Mouse (Mus musculus): ENCODE measurements at regions not wholly inside any gene's neighbourhood (a gene's known extent, or its start where the extent isn't known, plus 50 kb on each side); places are given as distances from the start of the nearest gene placed in this dataset.

DNA sequence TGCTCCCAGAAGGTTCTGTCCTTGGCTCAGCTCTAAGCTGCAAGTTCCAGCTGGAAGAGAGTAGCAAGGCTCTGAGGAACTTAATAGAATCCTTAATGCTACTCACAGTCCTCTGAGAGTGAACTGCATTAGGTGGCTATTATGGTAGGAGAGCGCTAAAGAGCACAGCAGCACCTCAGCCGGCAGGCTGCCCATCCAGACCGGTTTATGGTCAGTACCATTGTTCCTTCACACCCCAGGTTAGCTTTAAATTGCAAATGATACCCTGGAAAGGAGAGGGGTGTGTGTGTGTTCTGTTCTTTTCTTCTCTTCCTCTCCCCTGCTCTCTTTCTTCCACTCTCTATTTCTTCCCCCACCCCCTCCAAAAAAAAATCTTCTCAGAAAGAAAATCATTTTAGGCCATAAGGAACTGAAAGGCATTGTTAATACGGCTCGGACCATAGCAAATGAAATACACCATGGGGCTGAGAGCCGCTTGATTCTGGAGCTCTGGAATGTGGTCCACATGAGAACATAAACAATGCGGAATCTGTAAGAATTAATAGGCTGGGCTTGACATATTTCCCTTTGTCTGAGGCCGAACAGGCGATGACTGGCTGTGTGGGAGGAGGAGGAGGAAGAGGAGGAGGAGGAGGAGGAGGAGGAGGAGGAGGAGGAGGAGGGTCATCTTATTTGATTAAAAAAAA is 263.8 kb upstream of the Irx3 start:
- H3K27ac ChIP-seq (ENCODE audit: insufficient read depth, low read depth, low read length): no peak overlapping the region
- DNase-seq: no peak
- TF ChIP-seq POLR2A (IDR thresholded peaks at IDR 0.05; ENCODE audit: low read depth, low read length): no peak
- no peak for TF ChIP-seq CTCF (conservative IDR thresholded peaks at IDR 0.05; ENCODE audit: insufficient read depth, insufficient read length, low read depth, low read length)
- no peaks in the 10 kb centered on the region for H3K4me1 ChIP-seq (ENCODE audit: control insufficient read depth, insufficient read depth, low read length)
- H3K4me3 ChIP-seq (ENCODE audit: insufficient read depth, low read depth, low read length): no peak overlapping the region
- H3K27me3 ChIP-seq (replicated peaks; ENCODE audit: control insufficient read depth, insufficient read depth, low read length): no peaks in the 10 kb centered on the region
- H3K36me3 ChIP-seq (ENCODE audit: control insufficient read depth, insufficient read depth, low read length): no peaks in the 10 kb centered on the region
- 39% methylated on average over 9 of the region's 9 CpGs for WGBS

DNA sequence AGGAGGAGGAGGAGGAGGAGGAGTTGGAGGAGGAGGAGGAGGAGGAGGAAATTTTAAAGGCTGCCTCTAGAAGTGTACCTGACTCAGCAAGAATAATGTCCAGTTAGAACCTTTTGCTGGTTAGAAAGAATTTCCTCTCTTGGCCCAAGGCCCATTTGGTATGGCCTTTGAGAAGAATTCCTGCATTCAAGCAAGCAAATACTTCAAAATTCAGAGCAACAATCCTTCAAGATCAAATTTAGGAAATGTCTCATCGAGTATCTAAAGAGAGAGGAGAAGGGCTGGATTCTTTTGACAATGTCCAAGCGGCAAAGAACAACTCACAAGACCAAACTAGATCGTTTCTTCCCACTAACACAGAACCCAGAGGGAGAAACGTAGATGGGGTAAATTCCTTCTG is 263.1 kb upstream of the Irx3 start:
- DNase-seq: peak; percentile 26
- no peaks in the 10 kb centered on the region for H3K4me1 ChIP-seq (ENCODE audit: control insufficient read depth, insufficient read depth, low read length)
- H3K27ac ChIP-seq (ENCODE audit: insufficient read depth, low read depth, low read length): no peak overlapping the region
- H3K27me3 ChIP-seq (replicated peaks; ENCODE audit: control insufficient read depth, insufficient read depth, low read length): no peaks in the 10 kb centered on the region
- no peak overlapping the region for H3K4me3 ChIP-seq (ENCODE audit: insufficient read depth, low read depth, low read length)
- no peaks in the 10 kb centered on the region for H3K36me3 ChIP-seq (ENCODE audit: control insufficient read depth, insufficient read depth, low read length)
- 29% methylated on average over 4 of the region's 4 CpGs for WGBS
- TF ChIP-seq POLR2A (IDR thresholded peaks at IDR 0.05; ENCODE audit: low read depth, low read length) (no peak), CTCF (conservative IDR thresholded peaks at IDR 0.05; ENCODE audit: insufficient read depth, insufficient read length, low read depth, low read length) (no peak)

DNA sequence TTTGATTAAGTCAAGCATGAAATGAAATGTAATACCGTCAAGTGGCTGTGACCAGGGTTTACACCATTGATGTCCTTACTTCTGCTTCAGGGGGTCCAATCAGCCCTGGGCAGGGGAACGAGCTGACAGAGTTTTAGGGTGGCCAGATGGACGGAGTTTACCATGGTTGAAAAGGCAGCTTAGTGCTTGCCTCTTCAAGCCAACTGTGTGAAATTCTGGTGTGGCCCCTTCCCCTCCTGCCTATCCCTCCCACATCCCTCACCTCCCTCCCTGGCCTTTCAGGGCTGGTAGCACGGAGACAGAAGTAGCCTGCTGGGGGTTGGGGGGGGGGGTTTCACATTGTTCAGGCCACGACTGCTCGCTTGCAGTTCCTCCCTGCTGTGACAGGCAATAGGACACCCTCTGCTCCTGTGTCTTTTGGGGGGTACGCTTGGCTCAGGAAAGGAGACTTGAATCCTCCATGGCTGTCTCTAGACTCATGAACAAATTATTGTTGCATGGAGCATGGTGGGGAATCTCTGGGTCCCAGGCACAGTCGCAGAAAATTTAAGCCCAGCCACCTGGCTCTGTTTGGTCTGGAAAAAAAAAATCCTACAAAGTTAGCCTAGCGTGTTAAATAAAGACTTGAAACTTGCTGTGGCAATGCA is 262.4 kb upstream of the Irx3 start:
- no peak for TF ChIP-seq CTCF (conservative IDR thresholded peaks at IDR 0.05; ENCODE audit: insufficient read depth, insufficient read length, low read depth, low read length)
- TF ChIP-seq POLR2A (IDR thresholded peaks at IDR 0.05; ENCODE audit: low read depth, low read length): no peak
- 31% methylated on average over 9 of the region's 9 CpGs for WGBS
- Histone ChIP-seq H3K4me1 (ENCODE audit: control insufficient read depth, insufficient read depth, low read length) (no peaks in the 10 kb centered on the region), H3K27me3 (replicated peaks; ENCODE audit: control insufficient read depth, insufficient read depth, low read length) (no peaks in the 10 kb centered on the region), H3K27ac (ENCODE audit: insufficient read depth, low read depth, low read length) (no peak overlapping the region), H3K36me3 (ENCODE audit: control insufficient read depth, insufficient read depth, low read length) (no peaks in the 10 kb centered on the region), H3K4me3 (ENCODE audit: insufficient read depth, low read depth, low read length) (no peak overlapping the region)
- DNase-seq: no peak

DNA sequence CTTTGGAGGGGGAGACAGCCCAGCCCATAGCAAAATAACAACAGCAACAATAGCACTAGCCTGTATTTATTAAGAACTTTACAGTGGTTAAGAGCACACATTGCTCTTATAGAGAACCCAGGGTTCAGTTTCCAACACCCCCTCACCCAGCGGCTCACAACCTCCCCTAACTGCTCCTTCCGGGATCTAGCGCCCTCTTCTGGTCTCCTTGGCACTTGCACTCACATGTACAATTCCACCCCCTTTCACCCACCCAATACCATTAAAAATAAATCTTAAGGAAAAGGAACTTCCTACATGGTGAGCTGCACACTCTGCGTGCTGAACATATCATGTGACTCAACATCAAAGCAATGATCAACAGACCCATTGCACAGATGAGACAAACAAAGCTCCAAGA is 261.5 kb upstream of the Irx3 start:
- no peak for DNase-seq
- H3K27me3 ChIP-seq (replicated peaks; ENCODE audit: control insufficient read depth, insufficient read depth, low read length): no peaks in the 10 kb centered on the region
- no peaks in the 10 kb centered on the region for H3K36me3 ChIP-seq (ENCODE audit: control insufficient read depth, insufficient read depth, low read length)
- peak; percentile 23; the same call in 1 of the 2 replicates for TF ChIP-seq CTCF (conservative IDR thresholded peaks at IDR 0.05; ENCODE audit: insufficient read depth, insufficient read length, low read depth, low read length)
- no peak for TF ChIP-seq POLR2A (IDR thresholded peaks at IDR 0.05; ENCODE audit: low read depth, low read length)
- no peak overlapping the region for H3K4me3 ChIP-seq (ENCODE audit: insufficient read depth, low read depth, low read length)
- no peak overlapping the region for H3K27ac ChIP-seq (ENCODE audit: insufficient read depth, low read depth, low read length)
- H3K4me1 ChIP-seq (ENCODE audit: control insufficient read depth, insufficient read depth, low read length): no peaks in the 10 kb centered on the region
- 77% methylated on average over 4 of the region's 4 CpGs for WGBS

DNA sequence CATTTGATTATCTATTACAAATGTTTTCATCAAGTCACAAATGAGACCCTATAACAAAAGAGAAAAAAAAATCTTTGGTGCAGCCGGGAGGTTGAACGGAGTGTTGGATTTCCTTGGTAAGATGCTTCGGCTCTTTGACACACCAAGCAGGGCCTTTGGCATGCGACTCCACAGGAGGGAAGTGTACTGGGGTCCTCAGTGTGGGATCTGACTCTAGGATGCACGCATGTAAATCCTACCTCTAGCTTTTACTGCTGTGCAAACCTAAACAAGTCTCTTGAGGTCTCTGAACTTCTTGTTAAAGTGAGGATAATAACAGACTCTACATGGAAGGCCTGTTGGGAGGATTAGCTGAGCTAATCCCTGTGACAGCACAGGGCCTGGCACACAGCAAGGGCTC is 257.6 kb upstream of the Irx3 start:
- Histone ChIP-seq H3K36me3 (ENCODE audit: control insufficient read depth, insufficient read depth, low read length) (no peaks in the 10 kb centered on the region), H3K4me3 (ENCODE audit: insufficient read depth, low read depth, low read length) (no peak overlapping the region), H3K27me3 (replicated peaks; ENCODE audit: control insufficient read depth, insufficient read depth, low read length) (no peaks in the 10 kb centered on the region), H3K27ac (ENCODE audit: insufficient read depth, low read depth, low read length) (no peak overlapping the region), H3K4me1 (ENCODE audit: control insufficient read depth, insufficient read depth, low read length) (no peaks in the 10 kb centered on the region)
- DNase-seq: no peak
- WGBS: 91% methylated on average over 5 of the region's 5 CpGs
- TF ChIP-seq POLR2A (IDR thresholded peaks at IDR 0.05; ENCODE audit: low read depth, low read length) (no peak), CTCF (conservative IDR thresholded peaks at IDR 0.05; ENCODE audit: insufficient read depth, insufficient read length, low read depth, low read length) (no peak)

DNA sequence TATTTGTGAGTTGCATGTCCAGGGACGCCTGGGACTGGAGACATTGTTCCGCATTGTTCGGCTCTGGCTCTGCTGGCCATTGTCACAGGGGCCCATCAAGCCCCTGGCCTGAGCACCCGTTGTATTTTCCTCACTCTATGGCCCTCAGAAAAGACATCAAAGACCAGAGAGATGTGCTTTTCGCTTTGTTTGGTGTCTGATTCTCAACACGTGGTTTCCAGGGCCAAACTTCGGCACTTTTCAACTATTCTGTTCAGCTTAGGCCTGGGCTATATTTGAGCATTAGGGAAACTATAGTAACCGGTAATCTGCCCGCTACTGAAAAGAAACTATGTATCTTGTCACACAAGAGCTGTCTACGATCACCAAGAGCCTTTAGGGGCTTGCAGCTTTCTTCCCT is 257.1 kb upstream of the Irx3 start:
- Histone ChIP-seq H3K36me3 (ENCODE audit: control insufficient read depth, insufficient read depth, low read length) (no peaks in the 10 kb centered on the region), H3K4me1 (ENCODE audit: control insufficient read depth, insufficient read depth, low read length) (no peaks in the 10 kb centered on the region), H3K27ac (ENCODE audit: insufficient read depth, low read depth, low read length) (no peak overlapping the region), H3K27me3 (replicated peaks; ENCODE audit: control insufficient read depth, insufficient read depth, low read length) (no peaks in the 10 kb centered on the region), H3K4me3 (ENCODE audit: insufficient read depth, low read depth, low read length) (no peak overlapping the region)
- no peak for TF ChIP-seq POLR2A (IDR thresholded peaks at IDR 0.05; ENCODE audit: low read depth, low read length)
- no peak for TF ChIP-seq CTCF (conservative IDR thresholded peaks at IDR 0.05; ENCODE audit: insufficient read depth, insufficient read length, low read depth, low read length)
- DNase-seq: no peak
- WGBS: 79% methylated on average over 10 of the region's 10 CpGs

DNA sequence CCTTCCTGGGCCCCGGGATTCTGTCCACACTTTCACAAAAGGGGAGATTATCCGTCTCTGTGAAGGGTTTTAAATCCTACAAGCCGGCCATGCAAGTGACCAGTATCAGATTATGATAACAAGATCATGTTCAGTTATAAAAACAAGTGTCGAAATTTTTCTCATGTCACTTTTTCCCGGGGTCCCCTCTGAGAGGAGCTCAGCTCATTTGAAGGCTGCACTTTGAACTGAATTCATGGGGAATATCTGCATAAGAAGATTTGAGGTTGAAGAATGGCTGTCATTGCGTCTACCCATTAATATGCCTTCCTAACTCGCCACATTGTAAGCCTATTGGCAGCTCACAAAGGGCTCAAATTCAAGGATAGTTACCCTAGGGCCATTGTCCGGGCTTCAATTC is 256.0 kb upstream of the Irx3 start:
- Histone ChIP-seq H3K36me3 (ENCODE audit: control insufficient read depth, insufficient read depth, low read length) (no peaks in the 10 kb centered on the region), H3K4me3 (ENCODE audit: insufficient read depth, low read depth, low read length) (no peak overlapping the region), H3K27ac (ENCODE audit: insufficient read depth, low read depth, low read length) (no peak overlapping the region), H3K4me1 (ENCODE audit: control insufficient read depth, insufficient read depth, low read length) (no peaks in the 10 kb centered on the region), H3K27me3 (replicated peaks; ENCODE audit: control insufficient read depth, insufficient read depth, low read length) (no peaks in the 10 kb centered on the region)
- DNase-seq: no peak
- 66% methylated on average over 8 of the region's 8 CpGs for WGBS
- no peak for TF ChIP-seq POLR2A (IDR thresholded peaks at IDR 0.05; ENCODE audit: low read depth, low read length)

Measured in kidney, adult 2 months (tissue).